Mouse (Mus musculus) cerebellum, adult 2 months (tissue): ENCODE data around the gene 2200002D01Rik.

Experiments used
- CTCF ChIP-seq: fragments of 200-500 bp; IDR thresholded peaks from 2 replicates; pipeline ENCODE4 v1.5.1; 2011; ENCODE audit warnings: low read depth, mild to moderate bottlenecking, control low read depth, low read length, moderate library complexity, borderline replicate concordance; ENCODE audit not compliant: insufficient read depth
- POLR2A ChIP-seq: fragments of 200-500 bp; IDR thresholded peaks from 2 replicates; pipeline ENCODE4 v1.6.1; 2011; ENCODE audit warnings: low read length, control low read depth, borderline replicate concordance; ENCODE audit not compliant: insufficient read depth

- no peak for TF ChIP-seq CTCF
- no peak for TF ChIP-seq POLR2A
Measured at GRCm38 (mm10) chr7:29280801-29281200, 32.5 kb upstream of the 2200002D01Rik start.
